Comparison of ENCODE assay signal across 9 mouse cellular contexts in genomic region chr1:132191786-132192680, GRCm38 (mm10). TPM values are rescaled to one million over a fixed set of nuclear protein-coding genes. Genes with fewer than 3 reads are reported as not detected.
DNase-seq lines count a peak whose midpoint lies in the region; ATAC-seq and TF ChIP-seq lines count a peak whose summit lies in the region.
"Had no signal": no experiment of that assay in that cellular context is flagged by ENCODE, and none has a peak within 500 bp of the region (broad histone marks: within the 10 kb centered on the region; RNA-seq: fewer than 3 reads in every experiment).

No protein-coding gene starts in this region.

- H3K9me3 ChIP-seq in hindbrain, embryonic 12.5 days (replicated peaks) = no peaks in the 10 kb centered on the region
- no peaks in the 10 kb centered on the region for H3K9me3 ChIP-seq in neural tube, embryonic 11.5 days (ENCODE audit: control insufficient read depth, low read length)
- H3K9me3 ChIP-seq in liver, postnatal 0 days (ENCODE audit: low read length) = no peaks in the 10 kb centered on the region

- H3K4me3 ChIP-seq in hindbrain, embryonic 12.5 days = peak overlapping the region; percentile 91
- peak overlapping the region; percentile 53 for H3K4me3 ChIP-seq in neural tube, embryonic 11.5 days (ENCODE audit: low read depth, low read length)
- H3K4me3 ChIP-seq in liver, postnatal 0 days (ENCODE audit: low read depth, low read length) = no peak overlapping the region

- H3K4me1 ChIP-seq in hindbrain, embryonic 12.5 days = peaks cover 71% of the 10 kb centered on the region
- H3K4me1 ChIP-seq in neural tube, embryonic 11.5 days (ENCODE audit: control insufficient read depth, insufficient read depth, low read length) = peaks cover 29% of the 10 kb centered on the region
- H3K4me1 ChIP-seq in liver, postnatal 0 days (ENCODE audit: insufficient read depth) = peaks cover 9% of the 10 kb centered on the region

- peak; percentile 44 for ATAC-seq in hindbrain, embryonic 12.5 days (ENCODE audit: low FRiP score)
- ATAC-seq in neural tube, embryonic 11.5 days (ENCODE audit: insufficient read depth, low FRiP score, low TSS enrichment) = peak; percentile 15; the same call in 1 of the 2 replicates
- no peak for ATAC-seq in liver, postnatal 0 days
- no peak for ATAC-seq in megakaryocyte progenitor cell, adult 5-6 weeks (replicated peaks; ENCODE audit: poor library complexity)

- TF ChIP-seq CTCF in liver, postnatal 0 days (IDR thresholded peaks at IDR 0.05; ENCODE audit: low read depth) = no peak

- H3K4me2 ChIP-seq in hindbrain, embryonic 12.5 days (replicated peaks) = peak overlapping the region; percentile 69
- peak overlapping the region; percentile 64 for H3K4me2 ChIP-seq in neural tube, embryonic 11.5 days (ENCODE audit: low read depth)
- H3K4me2 ChIP-seq in liver, postnatal 0 days (ENCODE audit: low read depth, low read length) = no peak overlapping the region

- peak overlapping the region; percentile 99 for H3K9ac ChIP-seq in hindbrain, embryonic 12.5 days
- H3K9ac ChIP-seq in neural tube, embryonic 11.5 days (ENCODE audit: low read length) = peak overlapping the region; percentile 97
- H3K9ac ChIP-seq in liver, postnatal 0 days (replicated peaks) = no peak overlapping the region

- H3K27me3 ChIP-seq in hindbrain, embryonic 12.5 days = peaks cover 14% of the 10 kb centered on the region
- peaks cover 12% of the 10 kb centered on the region; the same call in 1 of the 2 replicates for H3K27me3 ChIP-seq in neural tube, embryonic 11.5 days (ENCODE audit: control insufficient read depth, insufficient read depth, low read length)
- peaks cover 92% of the 10 kb centered on the region for H3K27me3 ChIP-seq in liver, postnatal 0 days (ENCODE audit: insufficient read depth, low read length)

- H3K36me3 ChIP-seq in hindbrain, embryonic 12.5 days = no peaks in the 10 kb centered on the region
- no peaks in the 10 kb centered on the region for H3K36me3 ChIP-seq in neural tube, embryonic 11.5 days (ENCODE audit: control insufficient read depth, insufficient read depth, low read length)
- H3K36me3 ChIP-seq in liver, postnatal 0 days (replicated peaks; ENCODE audit: insufficient read depth, low read length) = no peaks in the 10 kb centered on the region

- peak overlapping the region; percentile 100 for H3K27ac ChIP-seq in hindbrain, embryonic 12.5 days
- H3K27ac ChIP-seq in neural tube, embryonic 11.5 days (ENCODE audit: low read depth, low read length) = peak overlapping the region; percentile 97
- H3K27ac ChIP-seq in liver, postnatal 0 days (ENCODE audit: low read depth) = no peak overlapping the region

- no peak for TF ChIP-seq EP300 in liver, postnatal 0 days (IDR thresholded peaks at IDR 0.05; ENCODE audit: low read depth)

- DNase-seq in kidney, postnatal 10 days = peak; percentile 41
- no peak for DNase-seq in kidney, adult 18-20 months
- DNase-seq in embryo, embryonic 11 days = peak; percentile 72
- DNase-seq in neural tube, embryonic 11.5 days (ENCODE audit: low spot score) = peak; percentile 70
- no peak for DNase-seq in liver, postnatal 0 days
- no peak for DNase-seq in adrenal gland, postnatal 36 days

- WGBS in hindbrain, embryonic 12.5 days = 3% methylated on average over 16 of the region's 16 CpGs
- WGBS in neural tube, embryonic 11.5 days = 2% methylated on average over 15 of the region's 16 CpGs
- WGBS in liver, postnatal 0 days (ENCODE audit: insufficient replicate concordance) = 16% methylated on average over 16 of the region's 16 CpGs

RNA-seq across cellular contexts. Expression of gene AC124108.1, which starts 0.8 kb away (rescaled TPM):
- 3.6 and 4.1 TPM in 2 replicates for polyA plus RNA-seq in hindbrain, embryonic 12.5 days (2016; fragmentation: Nextera tagmentation; extraction: Ambion mirVana)
- polyA plus RNA-seq in neural tube, embryonic 11.5 days (2014; fragmentation: Nextera tagmentation; extraction: Ambion mirVana) = 2.2 and 2.6 TPM in 2 replicates
- not detected in 2 replicates for polyA plus RNA-seq in liver, postnatal 0 days (2015; fragmentation: Nextera tagmentation; extraction: Ambion mirVana)
- total RNA-seq in adrenal gland, postnatal 36 days (2021) = under 1 TPM in 1 of 2 experiments, not detected in 1; 0.07 TPM
- not detected in 2 replicates for total RNA-seq in megakaryocyte progenitor cell, adult 5-6 weeks (2015)
- not detected in 2 replicates for total RNA-seq in megakaryocyte progenitor cell, adult 5-6 weeks (2017)

RNA-seq across cellular contexts. Expression of gene Lemd1, which starts 0.8 kb away (rescaled TPM):
- polyA plus RNA-seq in hindbrain, embryonic 12.5 days (2016; fragmentation: Nextera tagmentation; extraction: Ambion mirVana) = 10.8 and 12.7 TPM in 2 replicates
- 5.6 and 6.8 TPM in 2 replicates for polyA plus RNA-seq in neural tube, embryonic 11.5 days (2014; fragmentation: Nextera tagmentation; extraction: Ambion mirVana)
- polyA plus RNA-seq in liver, postnatal 0 days (2015; fragmentation: Nextera tagmentation; extraction: Ambion mirVana) = not detected in 2 replicates
- under 1 TPM; 0.33 TPM for total RNA-seq in adrenal gland, postnatal 36 days (2021)
- not detected in 2 replicates for total RNA-seq in megakaryocyte progenitor cell, adult 5-6 weeks (2015)
- not detected in 2 replicates for total RNA-seq in megakaryocyte progenitor cell, adult 5-6 weeks (2017)

RNA-seq across cellular contexts. Expression of gene Gm10188, which starts 37.5 kb away (rescaled TPM):
- polyA plus RNA-seq in hindbrain, embryonic 12.5 days (2016; fragmentation: Nextera tagmentation; extraction: Ambion mirVana) = 0.49 TPM in 1 of 2 replicates, not detected in the other
- not detected in 2 replicates for polyA plus RNA-seq in neural tube, embryonic 11.5 days (2014; fragmentation: Nextera tagmentation; extraction: Ambion mirVana)
- polyA plus RNA-seq in liver, postnatal 0 days (2015; fragmentation: Nextera tagmentation; extraction: Ambion mirVana) = not detected in 2 replicates
- total RNA-seq in adrenal gland, postnatal 36 days (2021) = not detected
- total RNA-seq in megakaryocyte progenitor cell, adult 5-6 weeks (2015) = not detected in 2 replicates
- not detected in 2 replicates for total RNA-seq in megakaryocyte progenitor cell, adult 5-6 weeks (2017)
- polyA plus RNA-seq: gonadal fat pad, adult 2 months had no signal

RNA-seq across cellular contexts. Expression of gene Cdk18, which starts 52.5 kb away (rescaled TPM):
- 0.99 and 1.4 TPM in 2 replicates for polyA plus RNA-seq in hindbrain, embryonic 12.5 days (2016; fragmentation: Nextera tagmentation; extraction: Ambion mirVana)
- polyA plus RNA-seq in neural tube, embryonic 11.5 days (2014; fragmentation: Nextera tagmentation; extraction: Ambion mirVana) = 1.9 TPM in 2 replicates
- polyA plus RNA-seq in liver, postnatal 0 days (2015; fragmentation: Nextera tagmentation; extraction: Ambion mirVana) = 3.5 and 4.5 TPM in 2 replicates
- total RNA-seq in adrenal gland, postnatal 36 days (2021) = 10 to 100 TPM; 14.2 to 21.2 TPM
- total RNA-seq in megakaryocyte progenitor cell, adult 5-6 weeks (2015) = 1.7 and 2.3 TPM in 2 replicates
- 0.75 and 1.3 TPM in 2 replicates for total RNA-seq in megakaryocyte progenitor cell, adult 5-6 weeks (2017)

Comparison
In these comparisons a context has a peak if more than half of its experiments do, and no peak if none do; other contexts are left out.
1. DNase-seq: peak in kidney, postnatal 10 days (single experiment), embryo, embryonic 11 days (single experiment) and neural tube, embryonic 11.5 days (single experiment); none in kidney, adult 18-20 months (single experiment), liver, postnatal 0 days (single experiment) and adrenal gland, postnatal 36 days (0 of 2).
2. ATAC-seq: peak in hindbrain, embryonic 12.5 days (single experiment) and neural tube, embryonic 11.5 days (single experiment); none in liver, postnatal 0 days (single experiment) and megakaryocyte progenitor cell, adult 5-6 weeks (single experiment).